Mouse (Mus musculus): Measurements from ENCODE around the gene Med27. TPM values are rescaled to one million over a fixed set of nuclear protein-coding genes. Genes with fewer than 3 reads are reported as not detected.

Med27 gene
- polyA plus RNA-seq, 1 experiment from 2014 or later: 68.4 TPM

DNA sequence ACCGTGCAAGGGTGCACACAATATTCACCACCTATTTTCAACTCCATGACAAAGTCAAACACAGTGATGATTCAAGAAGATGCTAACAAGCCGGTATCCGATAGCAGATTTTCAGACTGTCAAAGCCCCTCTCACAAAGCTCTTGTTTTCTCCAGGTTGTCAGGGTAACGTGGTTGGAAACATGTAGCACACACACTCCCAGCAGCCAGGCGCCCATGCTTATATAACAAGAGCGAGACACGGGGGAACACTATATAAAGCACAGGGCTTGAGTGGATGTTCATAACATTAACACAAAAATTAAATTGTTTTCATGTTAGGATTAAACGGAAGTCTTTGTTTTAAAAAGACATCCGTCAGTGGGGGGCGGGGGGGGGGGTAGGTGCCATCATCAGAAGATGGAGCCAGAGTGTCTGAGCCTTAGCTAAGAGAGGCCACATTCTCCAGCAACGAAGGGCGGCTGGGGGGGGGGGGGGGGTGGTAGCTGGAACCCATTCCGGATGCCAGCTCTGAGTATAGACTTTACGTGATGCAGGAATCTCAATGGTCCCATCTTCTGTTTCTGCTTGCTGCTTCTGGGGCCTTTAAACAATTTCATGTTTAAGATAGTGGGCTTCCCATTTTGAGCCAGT lies 104.9 kb downstream of the Med27 start:
- DNase-seq (ENCODE audit: low spot score, missing footprints) (no peak), ATAC-seq (ENCODE audit: low FRiP score) (no peak)
- Histone ChIP-seq H3K4me3 (ENCODE audit: low read depth, low read length) (no peak overlapping the region), H3K27me3 (ENCODE audit: control insufficient read depth, insufficient read depth, low read length) (no peaks in the 10 kb centered on the region), H3K36me3 (ENCODE audit: control insufficient read depth, insufficient read depth, low read length) (no peaks in the 10 kb centered on the region), H3K4me1 (ENCODE audit: control insufficient read depth, insufficient read depth, low read length) (peaks cover 21% of the 10 kb centered on the region), H3K27ac (ENCODE audit: low read depth, low read length) (no peak overlapping the region), H3K9me3 (ENCODE audit: control insufficient read depth, low read length) (no peaks in the 10 kb centered on the region), H3K4me2 (no peak overlapping the region), H3K9ac (ENCODE audit: low read length) (no peak overlapping the region)
- 71% methylated on average over 14 of the region's 14 CpGs for WGBS

DNA sequence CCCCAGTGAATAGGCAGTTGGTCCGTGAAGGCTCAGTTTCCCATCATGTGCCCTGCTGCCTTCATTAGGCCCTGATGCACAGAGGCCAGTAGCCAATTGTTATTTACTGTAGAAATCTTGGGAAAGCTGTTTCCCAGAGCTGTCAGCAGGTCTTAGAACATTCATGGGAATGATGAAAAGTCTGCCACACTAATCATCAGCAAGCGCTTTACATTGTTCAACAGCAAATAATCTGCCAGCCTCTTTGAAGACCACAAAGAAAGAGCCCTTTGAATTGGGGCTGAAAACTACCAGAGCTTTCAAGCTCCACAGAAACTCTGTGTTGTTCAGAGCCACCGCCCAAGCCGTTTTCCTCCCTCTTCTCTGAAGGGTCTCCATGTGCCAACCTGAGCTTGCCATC lies 106.8 kb downstream of the Med27 start:
- no peaks in the 10 kb centered on the region for H3K27me3 ChIP-seq (ENCODE audit: control insufficient read depth, insufficient read depth, low read length)
- WGBS: 61% methylated on average over 4 of the region's 4 CpGs
- no peak for ATAC-seq (ENCODE audit: low FRiP score)
- H3K4me2 ChIP-seq: no peak overlapping the region
- H3K9me3 ChIP-seq (ENCODE audit: control insufficient read depth, low read length): no peaks in the 10 kb centered on the region
- no peak for DNase-seq (ENCODE audit: low spot score, missing footprints)
- no peak overlapping the region for H3K4me3 ChIP-seq (ENCODE audit: low read depth, low read length)
- H3K36me3 ChIP-seq (ENCODE audit: control insufficient read depth, insufficient read depth, low read length): no peaks in the 10 kb centered on the region
- H3K9ac ChIP-seq (ENCODE audit: low read length): no peak overlapping the region
- H3K27ac ChIP-seq (ENCODE audit: low read depth, low read length): no peak overlapping the region
- peaks cover 21% of the 10 kb centered on the region for H3K4me1 ChIP-seq (ENCODE audit: control insufficient read depth, insufficient read depth, low read length)

DNA sequence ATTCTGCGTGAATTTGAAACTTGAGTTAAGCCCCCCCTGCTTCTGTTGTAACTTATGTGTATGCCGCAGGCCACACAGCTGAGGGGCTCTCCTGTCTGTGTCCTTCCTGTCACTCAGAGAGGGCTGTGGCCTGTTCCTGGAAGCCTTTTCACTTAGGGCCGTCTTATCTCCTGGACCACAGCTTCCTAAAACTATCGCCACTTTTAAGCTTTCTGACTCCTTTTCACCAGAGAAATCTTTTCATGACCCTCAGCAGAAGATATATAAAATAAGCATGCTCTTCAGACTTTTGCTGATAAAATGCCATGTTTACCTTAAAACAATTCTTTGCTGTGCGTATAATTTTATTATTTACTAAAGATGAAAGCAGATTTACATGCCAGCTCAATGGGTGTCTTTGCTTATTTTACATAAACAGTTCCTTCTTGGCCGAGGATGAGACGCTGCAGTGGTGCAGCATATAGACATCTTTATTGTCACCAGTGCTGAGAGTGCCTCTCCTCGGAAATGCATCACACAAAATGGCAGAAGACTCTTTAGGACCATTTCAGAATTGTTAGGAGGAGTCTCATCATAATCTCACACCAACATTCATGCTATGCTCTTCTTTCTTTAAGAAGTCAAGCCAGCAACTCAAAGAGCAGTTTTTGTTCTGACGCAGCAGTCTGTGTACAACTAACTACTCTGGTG lies 110.2 kb downstream of the Med27 start:
- H3K36me3 ChIP-seq (ENCODE audit: control insufficient read depth, insufficient read depth, low read length): no peaks in the 10 kb centered on the region
- DNase-seq (ENCODE audit: low spot score, missing footprints): no peak
- H3K27me3 ChIP-seq (ENCODE audit: control insufficient read depth, insufficient read depth, low read length): no peaks in the 10 kb centered on the region
- H3K4me3 ChIP-seq (ENCODE audit: low read depth, low read length): no peak overlapping the region
- ATAC-seq (ENCODE audit: low FRiP score): no peak
- no peaks in the 10 kb centered on the region for H3K9me3 ChIP-seq (ENCODE audit: control insufficient read depth, low read length)
- no peak overlapping the region for H3K27ac ChIP-seq (ENCODE audit: low read depth, low read length)
- peaks cover 12% of the 10 kb centered on the region for H3K4me1 ChIP-seq (ENCODE audit: control insufficient read depth, insufficient read depth, low read length)
- 76% methylated on average over 9 of the region's 9 CpGs for WGBS
- no peak overlapping the region for H3K9ac ChIP-seq (ENCODE audit: low read length)
- H3K4me2 ChIP-seq: no peak overlapping the region

GRCm38 (mm10) chr2:29457677-29458076 lies 111.1 kb downstream of the Med27 start:
- ATAC-seq (ENCODE audit: low FRiP score) (no peak), DNase-seq (ENCODE audit: low spot score, missing footprints) (no peak)
- Histone ChIP-seq H3K36me3 (ENCODE audit: control insufficient read depth, insufficient read depth, low read length) (no peaks in the 10 kb centered on the region), H3K27me3 (ENCODE audit: control insufficient read depth, insufficient read depth, low read length) (no peaks in the 10 kb centered on the region), H3K4me3 (ENCODE audit: low read depth, low read length) (no peak overlapping the region), H3K4me1 (ENCODE audit: control insufficient read depth, insufficient read depth, low read length) (peaks cover 12% of the 10 kb centered on the region), H3K4me2 (no peak overlapping the region), H3K27ac (ENCODE audit: low read depth, low read length) (no peak overlapping the region), H3K9me3 (ENCODE audit: control insufficient read depth, low read length) (no peaks in the 10 kb centered on the region), H3K9ac (ENCODE audit: low read length) (no peak overlapping the region)
- 78% methylated on average over 2 of the region's 2 CpGs for WGBS

DNA sequence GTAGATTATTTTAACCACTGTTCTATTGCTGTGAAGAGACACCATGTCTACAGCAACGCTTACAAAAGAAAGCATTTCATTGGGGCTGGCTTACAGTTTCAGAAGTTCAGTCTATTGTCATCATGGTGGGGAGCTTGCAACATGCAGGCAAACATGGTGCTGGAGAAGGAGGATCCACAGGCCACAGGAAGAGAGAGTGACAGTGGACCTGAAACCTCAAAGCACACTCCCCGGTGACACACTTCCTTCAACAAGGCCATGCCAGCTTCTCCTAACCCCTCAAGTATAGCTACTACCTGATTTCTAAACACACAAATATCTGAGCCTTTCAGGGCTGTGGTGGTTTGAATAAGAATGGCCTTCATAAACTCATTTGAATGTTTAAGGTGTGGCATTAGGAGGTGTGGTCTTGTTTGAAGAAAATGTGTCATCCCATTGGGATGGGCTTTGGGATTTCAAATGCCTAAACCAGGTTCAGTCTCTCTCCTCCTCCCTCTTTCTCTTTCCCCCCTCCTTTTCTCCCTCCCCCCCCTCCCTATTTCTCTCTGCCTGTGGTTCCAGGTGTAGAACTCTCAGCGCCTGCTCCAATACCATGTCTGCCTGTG lies 111.8 kb downstream of the Med27 start:
- 94% methylated on average over 3 of the region's 3 CpGs for WGBS
- H3K4me3 ChIP-seq (ENCODE audit: low read depth, low read length): no peak overlapping the region

GRCm38 (mm10) chr2:29459648-29460047 lies 113.0 kb downstream of the Med27 start:
- no peak overlapping the region for H3K27ac ChIP-seq (ENCODE audit: low read depth, low read length)
- ATAC-seq (ENCODE audit: low FRiP score): no peak
- 85% methylated on average over 1 of the region's 1 CpGs for WGBS
- H3K4me3 ChIP-seq (ENCODE audit: low read depth, low read length): no peak overlapping the region
- H3K4me2 ChIP-seq: no peak overlapping the region
- no peak overlapping the region for H3K9ac ChIP-seq (ENCODE audit: low read length)
- H3K27me3 ChIP-seq (ENCODE audit: control insufficient read depth, insufficient read depth, low read length): no peaks in the 10 kb centered on the region
- peaks cover 8% of the 10 kb centered on the region for H3K4me1 ChIP-seq (ENCODE audit: control insufficient read depth, insufficient read depth, low read length)
- H3K36me3 ChIP-seq (ENCODE audit: control insufficient read depth, insufficient read depth, low read length): no peaks in the 10 kb centered on the region
- DNase-seq (ENCODE audit: low spot score, missing footprints): no peak
- H3K9me3 ChIP-seq (ENCODE audit: control insufficient read depth, low read length): no peaks in the 10 kb centered on the region

More for the DNA sequence above, 111.8 kb downstream of the Med27 start:
- no peak overlapping the region for H3K9ac ChIP-seq (ENCODE audit: low read length)
- H3K36me3 ChIP-seq (ENCODE audit: control insufficient read depth, insufficient read depth, low read length): no peaks in the 10 kb centered on the region
- no peak for DNase-seq (ENCODE audit: low spot score, missing footprints)
- H3K9me3 ChIP-seq (ENCODE audit: control insufficient read depth, low read length): no peaks in the 10 kb centered on the region
- H3K4me1 ChIP-seq (ENCODE audit: control insufficient read depth, insufficient read depth, low read length): peaks cover 11% of the 10 kb centered on the region
- H3K27me3 ChIP-seq (ENCODE audit: control insufficient read depth, insufficient read depth, low read length): no peaks in the 10 kb centered on the region
- H3K4me2 ChIP-seq: no peak overlapping the region
- ATAC-seq (ENCODE audit: low FRiP score): no peak
- no peak overlapping the region for H3K27ac ChIP-seq (ENCODE audit: low read depth, low read length)

- Histone ChIP-seq H3K4me1 (ENCODE audit: control insufficient read depth, insufficient read depth, low read length) (peaks cover 5% of the 10 kb centered on the region; the same call in 1 of the 2 replicates), H3K9me3 (ENCODE audit: control insufficient read depth, low read length) (no peaks in the 10 kb centered on the region), H3K9ac (ENCODE audit: low read length) (no peak overlapping the region), H3K36me3 (ENCODE audit: control insufficient read depth, insufficient read depth, low read length) (no peaks in the 10 kb centered on the region), H3K27ac (ENCODE audit: low read depth, low read length) (no peak overlapping the region), H3K4me2 (no peak overlapping the region), H3K4me3 (ENCODE audit: low read depth, low read length) (no peak overlapping the region), H3K27me3 (ENCODE audit: control insufficient read depth, insufficient read depth, low read length) (no peaks in the 10 kb centered on the region)
- WGBS: 90% methylated on average over 2 of the region's 2 CpGs
- DNase-seq (ENCODE audit: low spot score, missing footprints) (no peak), ATAC-seq (ENCODE audit: low FRiP score) (no peak)
These were observed 115.2 kb downstream of the Med27 start for GRCm38 (mm10) chr2:29461841-29462240.

DNA sequence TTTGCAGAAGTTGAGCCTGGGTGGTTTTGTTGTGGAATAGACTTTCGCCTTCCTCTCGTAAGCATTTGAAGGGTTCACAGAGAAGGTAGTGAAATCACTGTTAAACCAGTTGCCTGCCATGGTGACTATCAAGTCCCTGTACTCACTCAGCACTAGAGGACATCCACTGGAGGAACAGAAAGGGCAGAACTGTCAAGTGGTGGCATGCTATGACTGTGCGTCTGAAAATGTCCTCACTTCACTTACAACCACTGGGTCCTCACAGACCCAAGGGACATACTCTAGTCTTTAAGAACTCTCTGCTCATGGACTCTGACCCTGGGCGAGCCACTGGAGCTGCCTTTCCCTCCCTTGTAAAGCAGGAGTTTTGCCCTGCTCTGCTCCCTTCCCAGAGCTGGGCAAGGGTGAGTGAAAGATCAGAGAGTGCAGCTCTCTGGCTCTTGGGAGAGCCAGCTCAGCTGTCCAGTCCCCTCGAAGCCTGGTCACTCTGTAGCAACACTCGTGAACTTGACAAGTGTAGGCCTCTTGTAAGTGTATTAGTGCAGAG lies 116.5 kb downstream of the Med27 start:
- 89% methylated on average over 6 of the region's 6 CpGs for WGBS
- no peak overlapping the region for H3K27ac ChIP-seq (ENCODE audit: low read depth, low read length)

More for the DNA sequence above, 116.5 kb downstream of the Med27 start:
- ATAC-seq (ENCODE audit: low FRiP score): no peak
- Histone ChIP-seq H3K36me3 (ENCODE audit: control insufficient read depth, insufficient read depth, low read length) (no peaks in the 10 kb centered on the region), H3K4me3 (ENCODE audit: low read depth, low read length) (no peak overlapping the region), H3K9me3 (ENCODE audit: control insufficient read depth, low read length) (no peaks in the 10 kb centered on the region), H3K4me2 (no peak overlapping the region), H3K9ac (ENCODE audit: low read length) (no peak overlapping the region), H3K27me3 (ENCODE audit: control insufficient read depth, insufficient read depth, low read length) (no peaks in the 10 kb centered on the region), H3K4me1 (ENCODE audit: control insufficient read depth, insufficient read depth, low read length) (peaks cover 5% of the 10 kb centered on the region; the same call in 1 of the 2 replicates)
- DNase-seq (ENCODE audit: low spot score, missing footprints): no peak

Measured in midbrain, embryonic 11.5 days (tissue).